Mouse (Mus musculus) CD4-positive, CD25-positive, alpha-beta regulatory T cell (primary cell): ENCODE data around the gene Mbtd1. TPM values are rescaled to one million over a fixed set of nuclear protein-coding genes. Genes with fewer than 3 reads are reported as not detected.

Experiments
- polyA plus RNA-seq: library from polyadenylated mRNA; unstranded; fragments of 100-300 nt; shearing (Covaris generic); gene quantifications from one replicate; pipeline ENCODE4 v1.2.1, GENCODE M21; 2017

The Mbtd1 gene
- 30.8 TPM for polyA plus RNA-seq

DNA sequence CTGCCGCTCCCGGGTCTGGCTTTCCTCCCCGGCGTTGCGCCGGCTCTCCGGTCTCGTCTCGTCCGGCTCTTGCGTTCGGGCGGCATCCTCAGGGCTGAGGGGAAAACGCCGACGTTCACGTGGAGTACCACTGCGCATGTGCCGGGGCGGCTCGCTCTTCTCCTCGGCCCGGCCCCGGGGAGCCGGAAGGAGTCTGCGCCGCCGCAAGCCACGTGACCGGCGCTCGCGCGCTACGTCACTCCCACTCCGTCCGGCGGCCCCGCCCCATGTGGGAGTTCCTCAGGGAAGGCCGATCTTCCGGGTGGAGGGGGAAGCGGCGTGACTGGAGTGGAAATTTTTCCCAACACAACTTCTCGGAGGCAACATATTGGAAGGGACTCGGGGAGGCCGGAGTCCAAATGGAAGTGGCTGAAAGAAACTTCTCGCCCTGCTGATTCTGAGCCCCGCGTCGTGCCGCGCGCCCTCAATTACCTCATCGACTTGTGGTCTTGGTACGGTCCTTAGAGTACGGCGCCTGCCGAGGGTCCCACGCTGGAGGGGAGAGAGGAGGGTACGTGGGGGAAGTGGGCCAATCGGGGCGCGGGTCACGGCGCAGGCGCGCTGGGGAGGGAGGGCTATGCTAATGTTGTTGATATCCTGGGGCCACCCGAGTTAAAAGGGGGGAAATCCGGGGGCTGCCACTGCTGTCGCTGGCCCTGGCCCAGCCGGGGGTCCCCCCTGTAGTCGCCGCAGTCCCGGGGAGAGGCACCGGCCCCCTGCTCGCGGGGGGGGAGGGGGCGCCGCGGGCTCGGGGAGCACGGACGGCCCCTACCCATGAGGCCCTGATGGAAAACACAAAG is at the start of gene Mbtd1, which contains the start of gene Utp18:
Gene Mbtd1 (plus strand): TSS at position 281 of the 839 bp plus-strand sequence.
Gene Utp18 (minus strand): TSS at position 195 of the 839 bp plus-strand sequence.

GRCm38 (mm10) chr11:93956159-93956558 is 70.5 kb downstream of the Mbtd1 start, which contains the start of gene Nme2:
Gene Nme2 (minus strand): TSS chr11:93956259.

GRCm38 (mm10) chr11:93968005-93968847 is 82.6 kb downstream of the Mbtd1 start, which contains the start of the genes Gm20390 and Nme1:
Gene Gm20390 (minus strand): TSS chr11:93968293.
Gene Nme1 (minus strand): TSS chr11:93968521.

GRCm38 (mm10) chr11:93995720-93996305 is 110.2 kb downstream of the Mbtd1 start, which contains the start of gene Spag9:
Gene Spag9 (plus strand): TSS chr11:93996091.

Other genes with a start within 250 kb of the Mbtd1 start
- 64.9 TPM for gene Utp18, start 86 bp upstream of the Mbtd1 start, polyA plus RNA-seq
- 115 TPM for gene Nme2, start 70.4 kb downstream of the Mbtd1 start, polyA plus RNA-seq
- gene Gm20390, start 82.4 kb downstream of the Mbtd1 start, polyA plus RNA-seq, result 226 TPM
- gene Nme1, start 82.7 kb downstream of the Mbtd1 start, polyA plus RNA-seq, result 103 TPM
- gene Spag9, start 110.2 kb downstream of the Mbtd1 start, polyA plus RNA-seq, result 53.2 TPM